Mouse (Mus musculus): ENCODE measurements around the gene Psmc4.

Gene Psmc4

GRCm38 (mm10) chr7:28049476-28050409 lies at the start of gene Psmc4:
Gene Psmc4, minus strand, starts transcription at chr7:28050101.
- DNase-seq = peak; percentile 99

- DNase-seq = no peak
These were observed 49.2 kb upstream of the Psmc4 start for GRCm38 (mm10) chr7:28099101-28099500.

- no peak for DNase-seq
These were observed 43.6 kb upstream of the Psmc4 start for GRCm38 (mm10) chr7:28093541-28093940.

GRCm38 (mm10) chr7:28086236-28086635 lies 36.3 kb upstream of the Psmc4 start:
- DNase-seq = no peak

GRCm38 (mm10) chr7:28084215-28084614 lies 34.3 kb upstream of the Psmc4 start:
- DNase-seq = peak; percentile 39

GRCm38 (mm10) chr7:28070531-28071298 lies 20.8 kb upstream of the Psmc4 start, which contains the start of gene Fcgbp:
Gene Fcgbp, plus strand, starts transcription at chr7:28071236.
- DNase-seq = no peak

- no peak for DNase-seq
These were observed 19.8 kb upstream of the Psmc4 start for GRCm38 (mm10) chr7:28069546-28070172.

GRCm38 (mm10) chr7:28068661-28069060 lies 18.8 kb upstream of the Psmc4 start:
- no peak for DNase-seq

- no peak for DNase-seq
These were observed 10.1 kb upstream of the Psmc4 start for GRCm38 (mm10) chr7:28059972-28060371.

GRCm38 (mm10) chr7:28053046-28053930 lies 3.4 kb upstream of the Psmc4 start:
- DNase-seq = no peak

GRCm38 (mm10) chr7:28050584-28050983 lies 683 bp upstream of the Psmc4 start:
- peak; percentile 21 for DNase-seq

- DNase-seq = no peak
These were observed 5.4 kb downstream of the Psmc4 start for GRCm38 (mm10) chr7:28044524-28044923.

GRCm38 (mm10) chr7:28014445-28014810 lies 35.5 kb downstream of the Psmc4 start:
- no peak for DNase-seq

- DNase-seq = peak; percentile 59
These were observed 36.1 kb downstream of the Psmc4 start, which contains the start of gene Zfp850 for GRCm38 (mm10) chr7:28013549-28014444. Gene Zfp850, minus strand, starts transcription at chr7:28014115.

- DNase-seq = no peak
These were observed 39.6 kb downstream of the Psmc4 start for GRCm38 (mm10) chr7:28010271-28010670.

Data from kidney, adult 11 months (tissue).